Comparison of ENCODE assay signal across 9 mouse cellular contexts in the genomic region with DNA sequence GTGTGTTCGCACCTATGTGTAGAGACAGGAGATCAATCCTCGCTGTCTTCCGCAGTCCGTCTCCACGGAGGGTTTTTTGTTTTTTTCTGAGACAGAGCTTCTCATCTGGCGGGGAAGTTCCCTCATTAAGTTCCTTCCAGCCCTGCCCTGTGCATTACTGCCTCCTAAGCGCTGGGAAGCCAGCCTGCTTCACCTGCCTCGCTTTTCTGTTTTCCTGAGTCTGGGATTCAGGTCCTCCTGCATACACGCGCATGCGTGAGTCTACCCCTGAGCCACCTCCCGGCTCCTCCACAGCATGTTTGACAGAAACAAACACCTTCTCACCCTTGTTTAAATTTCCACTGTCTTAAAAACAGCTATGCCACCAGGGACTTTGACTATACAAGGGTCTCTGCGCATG. TPM values are rescaled to one million over a fixed set of nuclear protein-coding genes. Genes with fewer than 3 reads are reported as not detected.
DNase-seq lines count a peak whose midpoint lies in the region; ATAC-seq and TF ChIP-seq lines count a peak whose summit lies in the region.
"Had no signal": no experiment of that assay in that cellular context is flagged by ENCODE, and none has a peak within 500 bp of the region (broad histone marks: within the 10 kb centered on the region; RNA-seq: fewer than 3 reads in every experiment).

No protein-coding gene starts in this region.

- H3K4me2 ChIP-seq in intestine, postnatal 0 days (replicated peaks; ENCODE audit: low read depth) = peak overlapping the region; percentile 81
- H3K4me2 ChIP-seq in stomach, embryonic 15.5 days = peak overlapping the region; percentile 87
- H3K4me2 ChIP-seq: liver, embryonic 15.5 days had no signal

- no peak overlapping the region for H3K9ac ChIP-seq in intestine, postnatal 0 days (ENCODE audit: low read depth, low read length)
- H3K9ac ChIP-seq in stomach, embryonic 15.5 days = no peak overlapping the region
- H3K9ac ChIP-seq: liver, embryonic 15.5 days had no signal

- H3K4me1 ChIP-seq in intestine, postnatal 0 days (replicated peaks; ENCODE audit: control insufficient read depth, insufficient read depth, low read length) = no peaks in the 10 kb centered on the region
- peaks cover 21% of the 10 kb centered on the region for H3K4me1 ChIP-seq in stomach, embryonic 15.5 days
- H3K4me1 ChIP-seq: liver, embryonic 15.5 days had no signal

- WGBS in intestine, postnatal 0 days = 9% methylated on average over 13 of the region's 13 CpGs
- WGBS in stomach, embryonic 15.5 days = 13% methylated on average over 13 of the region's 13 CpGs

- H3K4me3 ChIP-seq in intestine, postnatal 0 days (ENCODE audit: low read depth, low read length) = peak overlapping the region; percentile 49
- peak overlapping the region; percentile 61 for H3K4me3 ChIP-seq in stomach, embryonic 15.5 days (replicated peaks)
- H3K4me3 ChIP-seq: liver, embryonic 15.5 days had no signal

- no peaks in the 10 kb centered on the region for H3K36me3 ChIP-seq in intestine, postnatal 0 days (ENCODE audit: control insufficient read depth, insufficient read depth)
- H3K36me3 ChIP-seq in stomach, embryonic 15.5 days = no peaks in the 10 kb centered on the region
- H3K36me3 ChIP-seq: liver, embryonic 15.5 days had no signal

- no peak overlapping the region for H3K27ac ChIP-seq in intestine, postnatal 0 days (ENCODE audit: low read depth, low read length)
- no peak overlapping the region for H3K27ac ChIP-seq in stomach, embryonic 15.5 days
- H3K27ac ChIP-seq: liver, embryonic 15.5 days had no signal

- TF ChIP-seq CTCF in intestine, postnatal 0 days (IDR thresholded peaks at IDR 0.05; ENCODE audit: low read depth) = no peak

- 0 out of 2 replicates have a peak, but pooled peaks have one; percentile 38 for ATAC-seq in frontal cortex, adult (ENCODE audit: low TSS enrichment)
- ATAC-seq in intestine, postnatal 0 days = no peak
- ATAC-seq in stomach, embryonic 15.5 days (ENCODE audit: insufficient read depth, low FRiP score, low read depth) = no peak
- ATAC-seq in monocyte, adult 5-6 weeks (replicated peaks; ENCODE audit: insufficient number of reproducible peaks, low FRiP score, low TSS enrichment, poor library complexity, severe bottlenecking) = no peak

- H3K27me3 ChIP-seq in intestine, postnatal 0 days (replicated peaks; ENCODE audit: control insufficient read depth, insufficient read depth, low read length) = peaks cover 54% of the 10 kb centered on the region
- peaks cover 50% of the 10 kb centered on the region for H3K27me3 ChIP-seq in stomach, embryonic 15.5 days (replicated peaks)

- DNase-seq in frontal cortex, postnatal 14 days (ENCODE audit: low spot score in 2 of 2) = no peak
- peak; percentile 11 for DNase-seq in right cerebral cortex, adult 18-20 months
- DNase-seq in right cerebral cortex, postnatal 14 days = no peak
- no peak for DNase-seq in natural killer cell, adult 2 months (ENCODE audit: low spot score in 2 of 2)

- H3K9me3 ChIP-seq in intestine, postnatal 0 days (ENCODE audit: control insufficient read depth) = no peaks in the 10 kb centered on the region
- H3K9me3 ChIP-seq in stomach, embryonic 15.5 days = no peaks in the 10 kb centered on the region
- H3K9me3 ChIP-seq: liver, embryonic 15.5 days had no signal

RNA-seq across cellular contexts. Expression of a gene that starts 2.0 kb away (rescaled TPM):
- 0.07 and 0.18 TPM in 2 replicates for polyA plus RNA-seq in intestine, postnatal 0 days (2015; fragmentation: Nextera tagmentation; extraction: Ambion mirVana)
- polyA plus RNA-seq in stomach, embryonic 15.5 days (2015; fragmentation: Nextera tagmentation; extraction: Ambion mirVana) = 2.0 and 2.2 TPM in 2 replicates
- not detected in 3 replicates for total RNA-seq in monocyte, adult 5-6 weeks (2017)
